Mouse (Mus musculus): Measurements from ENCODE around the gene Ryr1.

DNA sequence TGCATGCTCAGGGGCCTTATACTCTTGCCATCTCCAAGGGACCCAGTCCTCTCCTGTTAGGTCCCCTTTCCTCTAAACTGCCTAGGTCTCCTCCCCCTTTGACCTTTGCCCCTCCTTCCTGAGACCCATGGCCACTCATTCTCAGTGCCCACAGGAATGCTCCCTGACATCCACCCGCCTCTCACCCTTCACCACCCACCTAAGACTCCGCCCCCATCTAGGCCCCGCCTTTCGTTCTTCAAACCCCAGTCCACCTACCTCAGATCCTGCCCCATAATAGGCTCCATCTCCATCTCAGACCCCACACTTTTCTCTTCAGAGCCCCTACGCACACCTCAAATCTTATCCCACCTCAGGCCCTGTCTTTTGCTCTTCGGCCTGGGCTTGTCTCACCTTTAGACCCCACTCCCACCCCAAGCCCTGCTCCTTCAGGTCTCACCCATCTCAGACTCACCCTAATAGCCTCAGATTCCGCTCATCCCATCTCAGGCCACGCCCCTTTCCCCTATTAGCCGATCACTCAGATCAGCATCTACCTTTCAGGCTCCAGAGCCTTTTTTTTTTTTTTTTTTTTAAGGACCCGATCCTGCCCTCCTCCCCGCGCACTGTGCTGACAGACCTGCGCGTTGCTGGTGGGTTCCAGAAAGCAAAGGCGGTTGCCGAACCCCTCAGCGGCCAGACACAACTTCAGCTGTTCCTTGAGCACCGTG, 6.7 kb downstream of the Ryr1 start:
- no peak for TF ChIP-seq POLR2A (IDR thresholded peaks at IDR 0.05; ENCODE audit: low read depth, low read length)
- no peak for TF ChIP-seq CTCF (IDR thresholded peaks at IDR 0.05; ENCODE audit: extremely low read depth, insufficient read length, insufficient replicate concordance, low read depth, low read length)
